Mouse (Mus musculus): ENCODE results near the gene Derl3. TPM values are rescaled to one million over a fixed set of nuclear protein-coding genes. Genes with fewer than 3 reads are reported as not detected.

The Derl3 gene
- polyA plus RNA-seq, 1 experiment from 2014 or later: 2.9 TPM

DNA sequence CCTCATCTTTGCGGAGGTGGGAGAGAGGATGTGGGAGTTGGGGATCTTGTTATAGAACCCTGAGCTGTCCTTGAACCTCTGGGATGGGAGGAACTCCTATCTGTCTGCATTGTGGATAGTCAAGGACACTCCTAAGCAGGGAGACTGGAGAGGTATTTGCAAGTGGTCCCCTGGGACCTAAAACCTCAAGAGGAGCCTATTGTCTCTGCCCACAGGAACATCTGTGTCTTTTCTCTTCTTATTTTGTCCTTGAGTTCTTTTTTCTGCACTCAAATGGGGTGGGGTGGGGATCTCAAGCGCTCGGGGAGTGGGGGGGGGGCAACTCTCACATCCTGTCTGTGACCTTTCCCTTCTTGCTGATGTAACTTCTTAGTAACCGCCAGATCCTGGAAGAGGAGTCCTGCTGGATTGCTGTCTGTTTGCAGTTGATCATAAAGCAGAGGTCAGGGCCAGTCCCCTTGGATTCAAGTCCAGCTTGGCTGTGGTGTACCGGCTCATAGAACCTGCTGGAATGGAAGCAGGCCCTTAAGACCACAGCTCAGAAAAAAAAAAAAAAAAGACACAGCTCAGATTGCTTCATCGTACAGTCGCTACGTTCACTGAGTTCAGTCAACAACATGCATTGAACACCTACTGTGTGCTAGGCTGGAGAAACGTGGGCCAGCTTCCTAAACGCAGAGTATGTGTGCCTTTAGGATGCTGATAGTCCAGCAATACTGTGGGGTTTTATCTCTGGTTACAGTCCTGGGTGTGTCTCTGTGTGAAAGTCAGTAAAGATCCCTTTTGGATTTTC lies 44.8 kb downstream of the Derl3 start:
- peaks cover 47% of the 10 kb centered on the region for H3K4me1 ChIP-seq (replicated peaks)
- 53% methylated on average over 10 of the region's 10 CpGs for WGBS
- H3K9ac ChIP-seq: no peak overlapping the region
- no peak overlapping the region for H3K27ac ChIP-seq (replicated peaks)
- no peaks in the 10 kb centered on the region for H3K36me3 ChIP-seq
- ATAC-seq (ENCODE audit: low read depth): no peak
- H3K4me3 ChIP-seq: no peak overlapping the region
- H3K9me3 ChIP-seq: no peaks in the 10 kb centered on the region
- H3K27me3 ChIP-seq: peaks cover 21% of the 10 kb centered on the region
- no peak overlapping the region for H3K4me2 ChIP-seq

GRCm38 (mm10) chr10:75939481-75940234 lies 46.4 kb downstream of the Derl3 start:
- no peaks in the 10 kb centered on the region for H3K36me3 ChIP-seq
- no peak for ATAC-seq (ENCODE audit: low read depth)
- no peak overlapping the region for H3K4me3 ChIP-seq
- peaks cover 17% of the 10 kb centered on the region for H3K27me3 ChIP-seq
- H3K4me2 ChIP-seq: no peak overlapping the region
- no peaks in the 10 kb centered on the region for H3K9me3 ChIP-seq
- H3K4me1 ChIP-seq (replicated peaks): peaks cover 57% of the 10 kb centered on the region
- H3K9ac ChIP-seq: no peak overlapping the region
- H3K27ac ChIP-seq (replicated peaks): no peak overlapping the region
- 38% methylated on average over 9 of the region's 9 CpGs for WGBS

GRCm38 (mm10) chr10:75940520-75940919 lies 47.3 kb downstream of the Derl3 start, which contains the start of gene Gm867:
Gene Gm867, minus strand, starts transcription at chr10:75940672.
- Histone ChIP-seq H3K4me1 (replicated peaks) (peaks cover 50% of the 10 kb centered on the region), H3K9me3 (no peaks in the 10 kb centered on the region), H3K36me3 (no peaks in the 10 kb centered on the region), H3K4me3 (no peak within 1 kb of the TSS), H3K9ac (no peak within 1 kb of the TSS), H3K4me2 (no peak within 1 kb of the TSS), H3K27me3 (peaks cover 14% of the 10 kb centered on the region), H3K27ac (replicated peaks) (0 out of 2 replicates have a peak within 1 kb of the TSS, but pooled peaks have one; percentile 1)
- no peak for ATAC-seq (ENCODE audit: low read depth)
- 91% methylated on average over 5 of the region's 5 CpGs for WGBS

DNA sequence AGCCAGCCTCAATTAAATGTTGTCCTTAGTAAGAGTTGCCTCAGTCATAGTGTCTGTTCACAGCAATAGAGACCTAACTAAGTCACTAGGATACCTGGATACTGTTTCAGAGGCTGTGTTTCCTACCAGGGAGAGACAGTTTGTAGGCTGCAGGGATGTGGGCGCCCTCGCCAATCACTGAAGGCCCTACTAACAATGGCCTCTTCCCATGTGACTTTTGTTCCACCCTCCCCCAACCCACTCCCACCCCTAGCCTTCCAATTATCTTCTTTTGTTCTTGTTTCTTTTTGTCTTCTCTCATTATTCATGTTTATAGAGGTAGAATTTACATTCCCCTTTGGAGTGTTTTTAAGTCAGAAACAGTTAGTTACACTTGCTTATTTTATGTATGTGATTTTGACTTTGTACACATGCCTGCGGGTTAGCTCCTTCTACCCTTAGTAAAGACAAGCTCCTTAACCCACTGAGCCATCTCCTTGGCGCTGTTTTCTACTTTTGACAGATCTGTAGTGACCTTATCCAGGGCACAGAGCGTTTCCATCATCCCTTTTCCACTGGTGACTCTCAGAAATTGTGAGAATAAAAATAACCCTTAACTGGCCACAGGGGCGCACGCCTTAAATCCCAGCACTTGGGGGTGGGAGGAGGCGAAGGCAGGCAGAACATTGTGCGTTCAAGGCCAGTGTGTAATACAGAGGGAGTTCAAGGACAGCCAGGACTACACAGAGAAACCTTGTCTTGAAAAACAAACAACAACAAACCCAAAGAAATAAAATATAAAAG lies 48.0 kb downstream of the Derl3 start:
- Histone ChIP-seq H3K4me2 (no peak overlapping the region), H3K4me1 (replicated peaks) (peaks cover 42% of the 10 kb centered on the region), H3K27ac (replicated peaks) (0 out of 2 replicates have a peak overlapping the region, but pooled peaks have one; percentile 1), H3K9ac (no peak overlapping the region), H3K27me3 (peaks cover 12% of the 10 kb centered on the region), H3K4me3 (no peak overlapping the region), H3K36me3 (no peaks in the 10 kb centered on the region), H3K9me3 (no peaks in the 10 kb centered on the region)
- 62% methylated on average over 9 of the region's 9 CpGs for WGBS
- no peak for ATAC-seq (ENCODE audit: low read depth)

DNA sequence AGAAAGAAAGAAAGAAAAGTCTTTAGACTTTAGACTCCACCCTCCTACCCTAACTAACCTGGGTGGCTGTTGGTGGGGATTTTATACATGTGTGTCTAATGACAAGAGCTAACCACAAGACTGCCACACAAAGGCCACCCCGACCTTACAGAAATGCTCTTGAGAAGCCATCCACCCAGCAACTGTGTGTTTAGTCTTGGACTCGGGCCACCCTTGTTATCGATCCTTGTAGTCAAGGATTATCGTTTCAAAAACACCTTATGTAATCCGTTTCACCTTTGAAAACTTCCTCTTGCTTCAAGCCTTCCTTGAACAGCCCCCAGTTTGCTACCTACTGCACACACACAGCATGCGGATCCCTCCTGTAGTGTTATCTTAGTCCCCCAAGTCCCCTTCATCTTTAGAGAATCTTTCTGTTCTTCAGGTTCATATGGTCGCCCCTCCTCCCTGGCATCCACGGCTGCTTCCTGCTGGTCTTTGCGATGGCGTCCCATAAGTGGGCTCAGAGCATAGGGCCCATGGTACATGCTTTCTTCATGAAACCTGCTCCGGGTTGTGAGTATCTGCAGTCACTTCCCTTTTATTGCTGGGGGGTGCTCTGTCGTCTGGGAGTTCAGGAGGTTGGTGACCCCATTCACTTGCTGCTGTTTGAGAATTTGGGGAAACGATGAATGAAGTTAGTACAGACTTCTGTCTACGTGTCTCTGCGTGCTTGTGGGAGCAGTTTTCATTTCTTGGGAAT lies 49.7 kb downstream of the Derl3 start, which contains the start of gene Vpreb3:
Gene Vpreb3 (plus strand): TSS at position 322 of the 742 bp plus-strand sequence.
- Histone ChIP-seq H3K9me3 (no peaks in the 10 kb centered on the region), H3K9ac (no peak within 1 kb of the TSS), H3K27ac (replicated peaks) (peak within 1 kb of the TSS; percentile 71), H3K4me3 (no peak within 1 kb of the TSS), H3K4me2 (0 out of 2 replicates have a peak within 1 kb of the TSS, but pooled peaks have one; percentile 14), H3K27me3 (peaks cover 4% of the 10 kb centered on the region; the same call in 1 of the 2 replicates), H3K4me1 (replicated peaks) (peaks cover 32% of the 10 kb centered on the region), H3K36me3 (no peaks in the 10 kb centered on the region)
- no peak for ATAC-seq (ENCODE audit: low read depth)
- WGBS: 84% methylated on average over 15 of the region's 15 CpGs

GRCm38 (mm10) chr10:75944066-75944772 lies 51.0 kb downstream of the Derl3 start:
- peak; percentile 64 for ATAC-seq (ENCODE audit: low read depth)
- H3K4me1 ChIP-seq (replicated peaks): peaks cover 30% of the 10 kb centered on the region
- no peaks in the 10 kb centered on the region for H3K9me3 ChIP-seq
- 10% methylated on average over 11 of the region's 11 CpGs for WGBS
- peaks cover 14% of the 10 kb centered on the region; the same call in 1 of the 2 replicates for H3K27me3 ChIP-seq
- H3K4me3 ChIP-seq: no peak overlapping the region
- H3K36me3 ChIP-seq: no peaks in the 10 kb centered on the region
- peak overlapping the region; percentile 71 for H3K27ac ChIP-seq (replicated peaks)
- 0 out of 2 replicates have a peak overlapping the region, but pooled peaks have one; percentile 14 for H3K4me2 ChIP-seq
- no peak overlapping the region for H3K9ac ChIP-seq

DNA sequence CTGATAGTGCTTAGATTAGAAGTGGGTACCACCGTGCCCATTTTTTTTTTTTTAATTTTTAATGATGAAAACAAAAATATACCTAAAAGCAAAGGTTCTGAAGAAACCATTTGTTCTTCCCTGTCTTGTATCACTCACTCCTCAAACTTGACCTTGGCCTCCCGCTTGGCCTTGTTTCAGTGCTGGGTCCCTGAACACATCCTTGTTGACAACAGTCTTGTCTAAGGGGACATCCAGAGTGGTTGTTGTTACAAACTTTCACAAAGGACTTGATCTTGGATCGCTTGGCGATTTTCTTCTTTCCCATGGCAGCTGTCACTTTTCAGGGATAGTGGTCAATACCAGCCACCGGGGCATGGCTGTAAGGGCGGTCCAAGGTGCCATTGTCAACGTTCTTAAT lies 52.0 kb downstream of the Derl3 start:
- H3K27me3 ChIP-seq: peaks cover 23% of the 10 kb centered on the region
- H3K27ac ChIP-seq (replicated peaks): no peak overlapping the region
- WGBS: 92% methylated on average over 7 of the region's 7 CpGs
- H3K36me3 ChIP-seq: no peaks in the 10 kb centered on the region
- no peak overlapping the region for H3K4me3 ChIP-seq
- no peak overlapping the region for H3K4me2 ChIP-seq
- peaks cover 31% of the 10 kb centered on the region for H3K4me1 ChIP-seq (replicated peaks)
- no peak for ATAC-seq (ENCODE audit: low read depth)
- H3K9me3 ChIP-seq: no peaks in the 10 kb centered on the region
- no peak overlapping the region for H3K9ac ChIP-seq

Other genes starting within 250 kb of the Derl3 start
- gene Susd2, start 249.4 kb upstream of the Derl3 start, polyA plus RNA-seq (2015; fragmentation: Nextera tagmentation; extraction: Ambion mirVana): 7.1 TPM in 2 replicates
- 31.7 and 31.9 TPM in 2 replicates for gene Cabin1, start 129.1 kb upstream of the Derl3 start, polyA plus RNA-seq (2015; fragmentation: Nextera tagmentation; extraction: Ambion mirVana)
- gene Ddt, start 120.0 kb upstream of the Derl3 start, polyA plus RNA-seq (2015; fragmentation: Nextera tagmentation; extraction: Ambion mirVana): 101 and 105 TPM in 2 replicates
- gene Gm20441, start 112.5 kb upstream of the Derl3 start, polyA plus RNA-seq (2015; fragmentation: Nextera tagmentation; extraction: Ambion mirVana): not detected in 2 replicates
- 0.96 and 1.3 TPM in 2 replicates for gene Gstt3, start 112.0 kb upstream of the Derl3 start, polyA plus RNA-seq (2015; fragmentation: Nextera tagmentation; extraction: Ambion mirVana)
- 5.6 and 6.0 TPM in 2 replicates for gene Gstt1, start 94.8 kb upstream of the Derl3 start, polyA plus RNA-seq (2015; fragmentation: Nextera tagmentation; extraction: Ambion mirVana)
- not detected in 2 replicates for gene Gstt4, start 70.9 kb upstream of the Derl3 start, polyA plus RNA-seq (2015; fragmentation: Nextera tagmentation; extraction: Ambion mirVana)
- gene Gstt2, start 56.0 kb upstream of the Derl3 start, polyA plus RNA-seq (2015; fragmentation: Nextera tagmentation; extraction: Ambion mirVana): 5.8 and 8.0 TPM in 2 replicates
- 1,679 and 1,725 TPM in 2 replicates for gene Mif, start 33.2 kb upstream of the Derl3 start, polyA plus RNA-seq (2015; fragmentation: Nextera tagmentation; extraction: Ambion mirVana)
- gene Smarcb1, start 28.2 kb downstream of the Derl3 start, polyA plus RNA-seq (2015; fragmentation: Nextera tagmentation; extraction: Ambion mirVana): 279 and 287 TPM in 2 replicates
- gene Chchd10, start 39.7 kb downstream of the Derl3 start, polyA plus RNA-seq (2015; fragmentation: Nextera tagmentation; extraction: Ambion mirVana): 46.4 and 54.4 TPM in 2 replicates
- gene Mmp11, start 43.1 kb downstream of the Derl3 start, polyA plus RNA-seq (2015; fragmentation: Nextera tagmentation; extraction: Ambion mirVana): 39.0 and 40.4 TPM in 2 replicates
- gene Gm867, start 47.3 kb downstream of the Derl3 start, polyA plus RNA-seq (2015; fragmentation: Nextera tagmentation; extraction: Ambion mirVana): 1.4 and 3.0 TPM in 2 replicates
- 1.2 TPM in 2 replicates for gene Vpreb3, start 49.6 kb downstream of the Derl3 start, polyA plus RNA-seq (2015; fragmentation: Nextera tagmentation; extraction: Ambion mirVana)
- not detected in 2 replicates for gene Gm5134, start 61.1 kb downstream of the Derl3 start, polyA plus RNA-seq (2015; fragmentation: Nextera tagmentation; extraction: Ambion mirVana)
- 12.0 and 12.4 TPM in 2 replicates for gene Zfp280b, start 139.2 kb downstream of the Derl3 start, polyA plus RNA-seq (2015; fragmentation: Nextera tagmentation; extraction: Ambion mirVana)
- gene Slc5a4b, start 217.5 kb downstream of the Derl3 start, polyA plus RNA-seq (2015; fragmentation: Nextera tagmentation; extraction: Ambion mirVana): not detected in 2 replicates

All from neural tube, embryonic 13.5 days (tissue).